Mouse (Mus musculus): ENCODE measurements around the gene Dst.

The Dst gene

GRCm38 (mm10) chr1:33892784-33893183 lies 15.2 kb upstream of the Dst start:
- Histone ChIP-seq H3K4me3 (replicated peaks; ENCODE audit: low read length) (no peak overlapping the region), H3K27me3 (ENCODE audit: insufficient read depth, low read length) (peaks cover 7% of the 10 kb centered on the region; the same call in 1 of the 2 replicates), H3K9me3 (ENCODE audit: low read length) (no peaks in the 10 kb centered on the region), H3K36me3 (ENCODE audit: insufficient read depth, low read length) (no peaks in the 10 kb centered on the region), H3K4me1 (replicated peaks; ENCODE audit: low read depth, low read length) (0 out of 2 replicates have a peak, but pooled peaks cover 3% of the 10 kb centered on the region)
- TF ChIP-seq CTCF (conservative IDR thresholded peaks at IDR 0.05; ENCODE audit: low read length) (peak; percentile 65), POU5F1 (IDR thresholded peaks at IDR 0.05; ENCODE audit: borderline replicate concordance, low read length) (no peak)

GRCm38 (mm10) chr1:33896116-33896515 lies 11.9 kb upstream of the Dst start:
- no peak for TF ChIP-seq CTCF (conservative IDR thresholded peaks at IDR 0.05; ENCODE audit: low read length)
- no peak for TF ChIP-seq POU5F1 (IDR thresholded peaks at IDR 0.05; ENCODE audit: borderline replicate concordance, low read length)
- no peak for TF ChIP-seq NANOG (IDR thresholded peaks at IDR 0.05; ENCODE audit: borderline replicate concordance, low read length)
- Histone ChIP-seq H3K27me3 (ENCODE audit: insufficient read depth, low read length) (peaks cover 7% of the 10 kb centered on the region; the same call in 1 of the 2 replicates), H3K9me3 (ENCODE audit: low read length) (no peaks in the 10 kb centered on the region), H3K4me3 (replicated peaks; ENCODE audit: low read length) (no peak overlapping the region), H3K36me3 (ENCODE audit: insufficient read depth, low read length) (no peaks in the 10 kb centered on the region), H3K4me1 (replicated peaks; ENCODE audit: low read depth, low read length) (peaks cover 10% of the 10 kb centered on the region)

GRCm38 (mm10) chr1:33896666-33897065 lies 11.4 kb upstream of the Dst start:
- Histone ChIP-seq H3K36me3 (ENCODE audit: insufficient read depth, low read length) (no peaks in the 10 kb centered on the region), H3K27me3 (ENCODE audit: insufficient read depth, low read length) (0 out of 2 replicates have a peak, but pooled peaks cover 4% of the 10 kb centered on the region), H3K4me1 (replicated peaks; ENCODE audit: low read depth, low read length) (peaks cover 10% of the 10 kb centered on the region), H3K4me3 (replicated peaks; ENCODE audit: low read length) (no peak overlapping the region), H3K9me3 (ENCODE audit: low read length) (no peaks in the 10 kb centered on the region)
- TF ChIP-seq POU5F1 (IDR thresholded peaks at IDR 0.05; ENCODE audit: borderline replicate concordance, low read length) (no peak), NANOG (IDR thresholded peaks at IDR 0.05; ENCODE audit: borderline replicate concordance, low read length) (no peak), CTCF (conservative IDR thresholded peaks at IDR 0.05; ENCODE audit: low read length) (no peak)

- TF ChIP-seq CTCF (conservative IDR thresholded peaks at IDR 0.05; ENCODE audit: low read length) = no peak
- no peak for TF ChIP-seq POU5F1 (IDR thresholded peaks at IDR 0.05; ENCODE audit: borderline replicate concordance, low read length)
- TF ChIP-seq NANOG (IDR thresholded peaks at IDR 0.05; ENCODE audit: borderline replicate concordance, low read length) = no peak
Measured at GRCm38 (mm10) chr1:33897426-33897825, 10.6 kb upstream of the Dst start.

GRCm38 (mm10) chr1:33898373-33898772 lies 9.7 kb upstream of the Dst start:
- Histone ChIP-seq H3K4me1 (replicated peaks; ENCODE audit: low read depth, low read length) (peaks cover 18% of the 10 kb centered on the region), H3K27me3 (ENCODE audit: insufficient read depth, low read length) (no peaks in the 10 kb centered on the region), H3K9me3 (ENCODE audit: low read length) (no peaks in the 10 kb centered on the region), H3K36me3 (ENCODE audit: insufficient read depth, low read length) (no peaks in the 10 kb centered on the region), H3K4me3 (replicated peaks; ENCODE audit: low read length) (no peak overlapping the region)
- TF ChIP-seq CTCF (conservative IDR thresholded peaks at IDR 0.05; ENCODE audit: low read length) (no peak), NANOG (IDR thresholded peaks at IDR 0.05; ENCODE audit: borderline replicate concordance, low read length) (no peak), POU5F1 (IDR thresholded peaks at IDR 0.05; ENCODE audit: borderline replicate concordance, low read length) (no peak)

More at GRCm38 (mm10) chr1:33897426-33897825, 10.6 kb upstream of the Dst start:
- H3K36me3 ChIP-seq (ENCODE audit: insufficient read depth, low read length) = no peaks in the 10 kb centered on the region
- H3K27me3 ChIP-seq (ENCODE audit: insufficient read depth, low read length) = 0 out of 2 replicates have a peak, but pooled peaks cover under 1% of the 10 kb centered on the region
- no peak overlapping the region for H3K4me3 ChIP-seq (replicated peaks; ENCODE audit: low read length)
- no peaks in the 10 kb centered on the region for H3K9me3 ChIP-seq (ENCODE audit: low read length)
- H3K4me1 ChIP-seq (replicated peaks; ENCODE audit: low read depth, low read length) = peaks cover 9% of the 10 kb centered on the region

- no peaks in the 10 kb centered on the region; the same call in 1 of the 2 replicates for H3K27me3 ChIP-seq (ENCODE audit: insufficient read depth, low read length)
- no peaks in the 10 kb centered on the region for H3K36me3 ChIP-seq (ENCODE audit: insufficient read depth, low read length)
- no peak for TF ChIP-seq NANOG (IDR thresholded peaks at IDR 0.05; ENCODE audit: borderline replicate concordance, low read length)
- no peak for TF ChIP-seq CTCF (conservative IDR thresholded peaks at IDR 0.05; ENCODE audit: low read length)
- TF ChIP-seq POU5F1 (IDR thresholded peaks at IDR 0.05; ENCODE audit: borderline replicate concordance, low read length) = no peak
- H3K9me3 ChIP-seq (ENCODE audit: low read length) = no peaks in the 10 kb centered on the region
- H3K4me1 ChIP-seq (replicated peaks; ENCODE audit: low read depth, low read length) = peaks cover 31% of the 10 kb centered on the region
- H3K4me3 ChIP-seq (replicated peaks; ENCODE audit: low read length) = no peak overlapping the region
Measured at GRCm38 (mm10) chr1:33900175-33900574, 7.8 kb upstream of the Dst start.

GRCm38 (mm10) chr1:33903587-33903986 lies 4.4 kb upstream of the Dst start:
- Histone ChIP-seq H3K36me3 (ENCODE audit: insufficient read depth, low read length) (no peaks in the 10 kb centered on the region), H3K27me3 (ENCODE audit: insufficient read depth, low read length) (peaks cover 21% of the 10 kb centered on the region), H3K9me3 (ENCODE audit: low read length) (peaks cover 3% of the 10 kb centered on the region; the same call in 1 of the 2 replicates), H3K4me1 (replicated peaks; ENCODE audit: low read depth, low read length) (peaks cover 50% of the 10 kb centered on the region), H3K4me3 (replicated peaks; ENCODE audit: low read length) (peak overlapping the region; percentile 43)
- TF ChIP-seq POU5F1 (IDR thresholded peaks at IDR 0.05; ENCODE audit: borderline replicate concordance, low read length) (no peak), NANOG (IDR thresholded peaks at IDR 0.05; ENCODE audit: borderline replicate concordance, low read length) (no peak), CTCF (conservative IDR thresholded peaks at IDR 0.05; ENCODE audit: low read length) (no peak)

- peaks cover 58% of the 10 kb centered on the region for H3K4me1 ChIP-seq (replicated peaks; ENCODE audit: low read depth, low read length)
- no peak for TF ChIP-seq CTCF (conservative IDR thresholded peaks at IDR 0.05; ENCODE audit: low read length)
- TF ChIP-seq POU5F1 (IDR thresholded peaks at IDR 0.05; ENCODE audit: borderline replicate concordance, low read length) = no peak
- TF ChIP-seq NANOG (IDR thresholded peaks at IDR 0.05; ENCODE audit: borderline replicate concordance, low read length) = no peak
- peaks cover 4% of the 10 kb centered on the region; the same call in 1 of the 2 replicates for H3K9me3 ChIP-seq (ENCODE audit: low read length)
- H3K27me3 ChIP-seq (ENCODE audit: insufficient read depth, low read length) = peaks cover 34% of the 10 kb centered on the region
- 0 out of 2 replicates have a peak overlapping the region, but pooled peaks have one; percentile 17 for H3K4me3 ChIP-seq (replicated peaks; ENCODE audit: low read length)
- 0 out of 2 replicates have a peak, but pooled peaks cover 3% of the 10 kb centered on the region for H3K36me3 ChIP-seq (ENCODE audit: insufficient read depth, low read length)
Measured at GRCm38 (mm10) chr1:33906216-33906615, 1.8 kb upstream of the Dst start.

GRCm38 (mm10) chr1:33906927-33907326 lies 1.1 kb upstream of the Dst start:
- Histone ChIP-seq H3K27me3 (ENCODE audit: insufficient read depth, low read length) (peaks cover 34% of the 10 kb centered on the region), H3K36me3 (ENCODE audit: insufficient read depth, low read length) (peaks cover 9% of the 10 kb centered on the region; the same call in 1 of the 2 replicates), H3K9me3 (ENCODE audit: low read length) (peaks cover 4% of the 10 kb centered on the region; the same call in 1 of the 2 replicates), H3K4me3 (replicated peaks; ENCODE audit: low read length) (peak overlapping the region; percentile 85), H3K4me1 (replicated peaks; ENCODE audit: low read depth, low read length) (peaks cover 58% of the 10 kb centered on the region)
- TF ChIP-seq CTCF (conservative IDR thresholded peaks at IDR 0.05; ENCODE audit: low read length) (no peak), NANOG (IDR thresholded peaks at IDR 0.05; ENCODE audit: borderline replicate concordance, low read length) (no peak), POU5F1 (IDR thresholded peaks at IDR 0.05; ENCODE audit: borderline replicate concordance, low read length) (no peak)

Measured in E14TG2a.4 (cell line).